Mouse (Mus musculus): ENCODE data around the gene Ptpre.

The Ptpre gene

GRCm38 (mm10) chr7:135580306-135581091 lies 43.2 kb downstream of the Ptpre start:
- DNase-seq: no peak

GRCm38 (mm10) chr7:135581128-135581527 lies 43.8 kb downstream of the Ptpre start:
- no peak for DNase-seq

GRCm38 (mm10) chr7:135585125-135585687 lies 47.9 kb downstream of the Ptpre start:
- DNase-seq: no peak

- no peak for DNase-seq
Measured at GRCm38 (mm10) chr7:135586402-135586801, 49.1 kb downstream of the Ptpre start.

- DNase-seq: no peak
Measured at GRCm38 (mm10) chr7:135587821-135588575, 50.7 kb downstream of the Ptpre start.

- no peak for DNase-seq
Measured at GRCm38 (mm10) chr7:135588620-135589309, 51.5 kb downstream of the Ptpre start.

GRCm38 (mm10) chr7:135591461-135591860 lies 54.2 kb downstream of the Ptpre start:
- DNase-seq: no peak

GRCm38 (mm10) chr7:135593286-135593685 lies 56.0 kb downstream of the Ptpre start:
- DNase-seq: no peak

GRCm38 (mm10) chr7:135593825-135594224 lies 56.5 kb downstream of the Ptpre start:
- DNase-seq: no peak

- DNase-seq: no peak
Measured at GRCm38 (mm10) chr7:135594676-135595075, 57.4 kb downstream of the Ptpre start.

GRCm38 (mm10) chr7:135595640-135596174 lies 58.4 kb downstream of the Ptpre start:
- no peak for DNase-seq

- no peak for DNase-seq
Measured at GRCm38 (mm10) chr7:135597006-135597405, 59.7 kb downstream of the Ptpre start.

- peak in 1 of 2 experiments; percentile 24 for DNase-seq
Measured at GRCm38 (mm10) chr7:135597604-135598289, 60.5 kb downstream of the Ptpre start.

GRCm38 (mm10) chr7:135598303-135598855 lies 61.1 kb downstream of the Ptpre start:
- no peak for DNase-seq

- DNase-seq: no peak
Measured at GRCm38 (mm10) chr7:135600076-135600475, 62.8 kb downstream of the Ptpre start.

- DNase-seq: no peak
Measured at GRCm38 (mm10) chr7:135601607-135602006, 64.3 kb downstream of the Ptpre start.

GRCm38 (mm10) chr7:135602265-135602664 lies 65.0 kb downstream of the Ptpre start:
- DNase-seq: no peak

GRCm38 (mm10) chr7:135602881-135603523 lies 65.7 kb downstream of the Ptpre start:
- peak; percentile 50 to 79 for DNase-seq

- peak; percentile 31 to 49 for DNase-seq
Measured at GRCm38 (mm10) chr7:135605002-135605803, 67.9 kb downstream of the Ptpre start.

- no peak for DNase-seq
Measured at GRCm38 (mm10) chr7:135605804-135606072, 68.5 kb downstream of the Ptpre start.

- DNase-seq: no peak
Measured at GRCm38 (mm10) chr7:135608208-135608607, 70.9 kb downstream of the Ptpre start.
